Mouse (Mus musculus) kidney, postnatal 4 days (tissue): ENCODE results near the gene Phb.

Source experiments
- DNase-seq, 2 experiments: peaks; one replicate each; pipeline ENCODE4 v3.0.0; 2021; ENCODE audit warnings: mixed read lengths in 2 of 2

Phb gene

GRCm38 (mm10) chr11:95712563-95713224 lies 45.9 kb downstream of the Phb start, which contains the start of gene Zfp652:
TSS of gene Zfp652 (plus strand) at chr11:95712673.
- DNase-seq: peak; percentile 89 to 94

GRCm38 (mm10) chr11:95713225-95713810 lies 46.6 kb downstream of the Phb start:
- peak; percentile 65 to 78 for DNase-seq

DNA sequence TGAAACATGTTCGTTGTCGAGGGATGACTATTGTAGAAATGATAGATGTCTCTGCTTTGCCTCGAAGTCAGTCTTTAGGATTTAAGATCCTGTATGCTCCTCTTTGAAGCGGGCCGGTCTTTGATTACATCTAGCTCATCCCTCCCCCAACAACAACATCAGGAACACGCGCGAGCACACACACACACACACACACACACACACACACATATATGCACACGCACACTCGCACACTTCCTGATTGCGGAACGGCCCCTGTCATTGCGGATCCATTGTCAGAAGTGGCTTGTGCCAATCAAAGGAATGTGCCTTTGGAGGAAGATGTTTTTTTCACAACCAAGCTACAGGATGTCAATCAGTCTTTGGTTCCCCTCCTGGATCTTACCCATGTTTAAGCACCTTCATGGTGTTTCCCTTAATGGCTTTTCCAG lies 47.1 kb downstream of the Phb start:
- DNase-seq: peak; percentile 12 to 30

- no peak for DNase-seq
Observed at GRCm38 (mm10) chr11:95714411-95714810, 47.7 kb downstream of the Phb start.

DNA sequence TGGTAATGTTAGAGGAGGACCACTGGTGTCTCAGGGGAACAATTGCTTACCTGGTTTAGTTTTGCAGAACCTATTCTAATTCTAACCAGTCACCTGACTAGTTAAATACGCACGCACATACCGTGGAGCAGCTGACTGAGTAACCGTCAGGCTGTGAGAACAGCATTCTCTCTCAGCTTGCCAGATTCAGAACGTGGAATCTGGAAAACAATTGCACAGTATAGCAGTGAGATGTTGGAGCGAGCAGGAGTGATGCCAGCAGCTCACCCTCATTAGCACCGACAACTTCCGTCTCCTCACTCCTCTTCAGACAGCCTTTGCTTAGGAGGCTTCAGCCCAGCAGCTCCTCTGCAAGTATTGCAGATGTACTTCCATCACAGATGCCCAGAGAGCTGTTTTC lies 49.4 kb downstream of the Phb start:
- no peak for DNase-seq

DNA sequence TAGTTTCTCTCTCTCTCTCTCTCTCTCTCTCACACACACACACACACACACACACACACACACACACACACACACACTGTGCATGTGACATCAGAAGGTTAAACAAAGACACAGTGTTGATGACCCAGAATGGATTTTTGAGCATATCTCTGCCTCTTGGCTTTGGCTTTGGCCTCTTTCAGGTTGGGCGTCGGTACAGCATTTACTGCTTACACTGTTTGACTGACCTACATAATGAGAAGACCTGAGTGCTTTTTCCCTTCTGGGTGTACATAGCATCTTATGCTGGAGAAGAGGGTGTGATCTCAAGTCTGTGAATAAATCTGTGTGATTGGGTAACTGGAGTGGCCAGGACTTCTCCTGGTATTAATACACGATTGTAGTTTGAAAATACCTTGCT lies 52.6 kb downstream of the Phb start:
- DNase-seq: no peak

GRCm38 (mm10) chr11:95723287-95723686 lies 56.5 kb downstream of the Phb start, which contains the start of gene B130006D01Rik:
TSS of gene B130006D01Rik (plus strand) at chr11:95723587.
- no peak for DNase-seq

DNA sequence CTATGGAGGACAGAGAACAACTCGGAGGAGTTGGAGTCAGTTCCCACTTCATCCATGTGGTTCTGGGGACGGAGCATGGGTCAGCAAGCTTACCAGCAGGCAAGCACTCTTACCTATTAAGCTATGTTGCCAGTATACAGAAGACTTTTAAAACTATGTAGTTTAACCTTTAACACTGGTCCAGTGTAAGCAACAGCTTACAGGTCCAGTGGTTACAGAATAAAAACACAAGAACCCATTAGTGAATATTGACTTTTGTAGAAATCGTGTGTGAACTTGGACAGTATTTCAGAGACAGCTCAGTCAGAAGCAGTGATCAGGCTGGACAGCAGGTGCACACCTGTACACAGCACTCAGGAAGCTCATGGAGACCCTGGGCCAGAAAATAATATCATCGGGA lies 57.7 kb downstream of the Phb start:
- no peak for DNase-seq

DNA sequence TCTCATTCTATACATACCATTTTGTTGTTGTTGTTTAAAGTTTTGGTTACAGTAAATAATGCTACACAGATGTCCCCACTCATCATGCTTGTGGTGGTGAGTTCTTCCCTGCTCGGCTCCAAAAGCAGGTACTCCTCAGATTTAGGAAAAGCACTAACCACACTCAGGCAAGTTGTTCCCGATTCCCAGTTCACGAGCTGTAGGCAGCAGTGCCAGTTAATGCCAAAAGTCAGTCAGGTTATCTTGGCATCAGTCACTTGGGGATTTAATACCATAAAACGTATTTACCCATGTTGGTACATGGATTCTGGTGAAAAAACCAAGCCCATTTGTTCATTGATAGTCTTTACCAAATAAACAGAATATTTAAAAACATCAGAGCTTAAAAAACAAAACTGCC lies 59.4 kb downstream of the Phb start:
- DNase-seq: no peak

DNA sequence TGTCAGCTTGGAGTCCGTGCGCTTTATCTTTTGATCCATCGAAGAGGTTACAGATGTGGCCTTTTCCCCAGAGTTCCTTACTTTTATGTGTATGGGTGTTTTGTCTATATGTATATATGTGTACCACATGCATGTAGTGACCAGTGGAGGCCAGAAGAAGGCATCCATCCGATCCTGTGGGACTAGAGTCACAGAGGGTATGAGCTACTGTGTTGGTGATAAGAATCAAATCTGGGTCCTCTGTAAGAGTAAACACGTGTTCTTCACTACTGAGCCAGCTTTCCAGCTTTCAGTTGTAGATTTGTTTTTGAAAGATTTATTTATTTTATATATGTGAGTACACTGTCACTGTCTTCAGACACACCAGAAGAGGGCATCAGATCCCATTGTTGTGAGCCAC lies 61.2 kb downstream of the Phb start:
- no peak for DNase-seq

GRCm38 (mm10) chr11:95728916-95729907 lies 62.5 kb downstream of the Phb start:
- no peak for DNase-seq
